Mouse (Mus musculus) cerebellum, adult 11-12 months (tissue): ENCODE data around the gene Col3a1.

Experiments
- DNase-seq: peaks from one replicate; pipeline ENCODE4 v3.0.0; 2022

Gene Col3a1

GRCm38 (mm10) chr1:45311388-45311787 lies at the start of gene Col3a1:
Gene Col3a1 (plus strand): TSS chr1:45311538.
- DNase-seq = no peak

GRCm38 (mm10) chr1:45269421-45269820 lies 41.9 kb upstream of the Col3a1 start:
- DNase-seq = no peak

DNA sequence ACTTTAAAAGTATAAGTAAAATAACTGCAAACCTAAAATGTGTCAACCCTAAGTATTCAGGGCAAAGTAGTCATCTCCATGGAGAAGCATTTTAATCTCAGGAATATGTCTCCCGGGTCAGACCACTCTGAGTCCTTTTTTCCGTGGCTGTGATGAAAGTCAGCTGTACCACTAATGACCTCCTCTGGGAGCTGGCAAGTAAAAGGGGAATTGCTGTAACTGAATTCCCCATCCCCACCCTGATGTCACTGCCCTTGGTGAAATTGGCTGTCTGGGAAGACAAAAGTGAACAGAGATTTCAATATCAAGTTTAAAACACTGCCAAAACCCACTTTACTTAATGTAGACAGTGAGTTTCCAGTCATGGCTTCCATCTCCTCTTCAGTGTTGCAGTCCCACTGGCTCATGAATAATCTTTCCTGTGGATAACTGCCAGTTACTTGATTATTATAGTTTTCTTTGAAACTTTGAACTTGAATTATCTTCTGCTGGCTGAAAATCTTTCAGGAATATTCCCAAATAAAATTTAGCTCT lies 35.3 kb upstream of the Col3a1 start:
- DNase-seq = no peak

- no peak for DNase-seq
Observed at GRCm38 (mm10) chr1:45287954-45288353, 23.4 kb upstream of the Col3a1 start.

DNA sequence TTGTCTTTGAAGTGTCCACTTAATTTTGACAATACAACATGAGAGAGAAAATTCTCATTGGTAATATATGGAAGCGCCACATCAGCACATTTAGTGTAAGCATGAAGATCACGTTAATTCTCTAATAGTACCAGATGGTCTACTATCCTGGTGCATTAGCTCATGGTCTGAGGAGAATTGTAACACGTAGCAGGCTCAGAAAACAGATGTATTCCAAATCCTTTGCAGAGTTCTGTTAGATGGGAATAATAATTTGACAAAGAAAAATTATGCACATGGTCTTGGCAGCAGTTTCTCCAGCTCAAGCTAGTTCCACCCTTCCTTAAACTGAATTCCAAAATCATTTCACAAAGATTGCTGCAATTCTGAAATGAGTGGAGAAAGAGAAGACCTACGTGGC lies 21.3 kb upstream of the Col3a1 start:
- no peak for DNase-seq

DNA sequence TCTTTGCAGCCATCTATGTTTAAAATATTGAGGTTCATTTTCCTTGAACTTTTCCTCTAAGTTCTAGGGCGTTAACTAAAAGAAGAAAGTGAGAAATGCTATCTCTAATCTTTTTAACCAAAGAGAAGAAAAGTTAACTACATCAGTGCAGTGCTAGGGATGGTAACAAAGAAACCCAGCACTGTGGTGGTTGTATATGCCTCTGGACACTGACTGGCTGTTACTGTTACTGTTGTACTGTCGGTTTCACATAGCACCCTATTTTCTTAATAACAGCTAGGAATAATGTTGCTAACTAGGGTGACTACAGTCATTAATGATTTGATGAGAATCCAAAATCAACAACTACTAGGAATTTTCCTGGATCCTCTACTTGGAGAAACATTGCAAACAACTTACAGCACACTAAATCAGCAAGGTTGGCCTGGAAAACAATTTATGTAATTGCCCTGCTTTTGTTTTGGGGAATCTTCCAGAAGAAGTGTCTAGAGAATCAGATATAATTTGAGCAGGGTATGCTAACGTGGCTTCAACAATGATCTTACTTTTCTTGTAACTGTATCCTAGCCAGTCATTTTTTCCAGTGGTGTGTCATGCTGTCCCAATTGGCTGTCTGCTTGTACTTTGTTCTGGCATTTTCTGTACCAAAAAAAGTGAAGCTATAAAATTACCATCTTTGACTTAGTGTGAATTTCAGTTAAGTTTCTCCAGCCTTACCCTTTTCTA lies 11.8 kb upstream of the Col3a1 start:
- no peak for DNase-seq

GRCm38 (mm10) chr1:45304273-45304672 lies 7.1 kb upstream of the Col3a1 start:
- DNase-seq = no peak

DNA sequence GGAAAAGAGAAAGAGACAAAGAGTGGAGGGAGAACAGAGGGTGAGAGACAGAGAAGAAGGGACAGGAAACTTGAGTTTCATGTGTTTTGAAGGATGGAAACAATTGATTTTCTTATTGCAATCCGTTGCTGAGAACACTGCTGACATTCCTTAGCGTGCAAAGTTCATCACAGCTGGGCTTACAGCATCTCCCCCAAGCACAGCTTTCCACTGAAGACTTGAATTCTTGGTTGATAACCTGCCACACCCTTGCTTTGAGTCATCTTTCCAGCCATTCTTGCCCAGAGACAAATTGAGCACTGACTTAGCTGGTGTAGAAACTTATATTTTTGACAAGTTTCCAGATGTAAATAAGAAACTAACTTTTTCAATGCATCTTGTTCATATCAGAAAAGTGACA lies 2.3 kb upstream of the Col3a1 start:
- DNase-seq = no peak

DNA sequence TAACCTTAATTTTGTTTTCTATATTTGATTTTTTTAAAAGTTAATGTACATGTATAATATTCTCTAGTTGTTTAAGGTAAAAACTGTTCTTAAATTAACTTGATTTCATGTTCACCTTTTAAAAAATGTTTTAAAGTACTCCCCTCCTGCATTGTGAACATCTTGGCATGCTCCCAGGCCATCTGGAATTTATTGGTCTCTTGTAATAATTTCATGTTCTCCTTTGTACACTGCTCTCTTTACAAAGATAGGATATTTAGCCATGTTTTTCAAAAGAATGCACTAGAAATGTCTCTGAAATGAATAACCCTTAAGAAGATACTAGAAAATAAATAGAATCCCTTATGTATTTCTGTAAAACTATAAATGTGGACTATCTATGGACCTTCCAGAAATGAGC lies 624 bp downstream of the Col3a1 start:
- DNase-seq = no peak

DNA sequence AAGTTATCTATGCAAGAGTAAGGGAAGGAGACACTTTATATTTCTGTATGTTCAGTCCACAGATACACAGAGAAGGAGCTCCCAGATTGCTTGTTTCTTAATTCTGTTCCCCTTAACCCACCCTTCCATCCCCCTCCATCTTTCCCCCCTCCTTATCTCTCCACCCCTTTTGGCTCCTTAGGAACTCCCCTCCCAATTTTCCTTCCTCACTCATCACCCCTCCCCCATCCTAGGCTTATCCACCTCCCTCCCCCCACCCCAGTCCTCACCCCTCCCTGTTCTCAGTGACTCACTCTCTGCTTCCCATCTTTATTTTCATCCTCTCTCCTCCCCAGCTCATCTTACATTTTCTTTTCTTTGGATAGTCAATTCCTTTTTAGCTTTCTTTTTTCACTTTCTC lies 1.5 kb downstream of the Col3a1 start:
- no peak for DNase-seq

DNA sequence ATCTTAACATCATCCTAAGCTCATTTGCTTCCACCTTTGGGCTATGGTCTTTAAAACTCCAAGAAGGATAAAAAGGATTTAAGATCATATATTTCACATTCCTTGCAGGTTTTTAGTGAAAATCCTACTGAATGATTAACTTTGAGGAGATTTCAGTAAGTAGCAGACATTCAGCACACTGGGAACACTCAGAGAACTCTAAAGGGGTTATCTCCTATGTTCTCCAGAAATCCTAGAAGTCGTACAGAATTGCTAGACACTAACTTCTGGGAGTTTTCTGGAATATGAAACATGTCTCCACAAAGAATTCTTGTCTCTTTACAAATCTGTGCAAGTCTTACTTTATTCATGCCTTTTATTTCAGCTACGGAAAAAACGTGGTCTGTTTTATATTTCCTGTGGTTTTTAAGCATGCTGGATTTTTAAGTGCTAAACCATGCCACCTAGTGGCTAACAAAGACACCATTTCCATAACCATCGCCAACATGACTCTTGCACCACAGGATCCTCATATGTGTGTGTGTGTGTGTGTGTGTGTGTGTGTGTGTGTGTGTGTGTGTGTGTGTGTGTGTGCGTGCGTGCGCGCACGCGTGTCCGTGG lies 2.5 kb downstream of the Col3a1 start:
- no peak for DNase-seq

DNA sequence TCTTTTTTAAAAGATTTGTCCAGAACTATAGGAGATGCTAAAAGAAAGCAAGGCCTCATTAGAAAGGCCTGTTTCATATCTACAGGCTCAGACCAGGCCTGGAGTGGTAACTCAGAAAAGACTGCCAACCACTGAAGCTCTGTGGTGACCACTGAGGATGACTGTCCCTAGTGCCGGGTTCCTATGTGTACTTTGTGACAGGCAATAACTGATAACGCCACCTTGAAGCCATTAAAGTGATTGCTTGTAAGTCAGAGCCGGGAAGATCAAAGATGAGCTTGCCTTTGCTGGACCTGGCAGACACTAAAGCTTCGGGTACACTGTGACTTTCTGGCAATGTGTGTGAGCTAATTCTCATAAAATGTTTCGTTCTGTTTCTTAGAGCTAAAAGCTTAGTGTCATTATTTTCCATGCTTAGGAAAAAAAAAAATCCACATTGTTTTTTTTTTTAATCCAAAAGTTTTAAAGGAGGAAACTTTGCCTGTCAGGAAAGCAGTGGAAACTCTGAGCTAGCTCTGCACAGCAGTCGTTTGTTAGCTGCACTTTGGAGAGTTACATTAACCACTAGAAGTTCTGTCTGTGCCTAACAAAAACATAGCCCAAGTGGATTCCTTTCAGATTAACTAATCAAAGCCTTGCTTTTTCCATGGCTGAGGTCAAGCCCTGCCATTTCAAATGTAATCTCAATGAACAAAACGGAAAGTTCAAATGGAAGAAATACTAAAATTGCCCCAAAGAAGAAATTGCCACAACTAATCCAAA lies 4.6 kb downstream of the Col3a1 start:
- no peak for DNase-seq

- DNase-seq = no peak
Observed at GRCm38 (mm10) chr1:45318241-45318640, 6.9 kb downstream of the Col3a1 start.

- DNase-seq = no peak
Observed at GRCm38 (mm10) chr1:45320861-45321260, 9.5 kb downstream of the Col3a1 start.

DNA sequence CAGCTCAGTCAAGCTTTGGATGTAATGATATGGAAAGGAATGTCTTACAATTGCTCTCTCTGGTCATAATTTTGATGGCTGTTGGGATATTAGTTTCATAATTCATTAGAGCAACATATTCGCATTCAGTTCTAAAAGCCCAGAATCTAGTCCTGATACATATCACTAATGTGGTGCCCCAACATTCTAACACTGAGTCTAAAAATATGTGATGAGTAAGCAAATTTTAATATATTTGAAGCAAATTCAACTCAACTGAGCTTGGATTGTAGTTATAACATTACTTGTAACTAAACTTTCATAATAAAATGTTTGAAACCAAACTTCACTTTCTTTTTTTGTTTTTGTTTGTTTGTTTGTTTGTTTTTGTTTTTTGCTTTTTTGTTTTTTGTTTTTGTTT lies 17.8 kb downstream of the Col3a1 start:
- no peak for DNase-seq

GRCm38 (mm10) chr1:45355944-45356343 lies 44.6 kb downstream of the Col3a1 start:
- no peak for DNase-seq

GRCm38 (mm10) chr1:45358020-45358419 lies 46.7 kb downstream of the Col3a1 start:
- no peak for DNase-seq

DNA sequence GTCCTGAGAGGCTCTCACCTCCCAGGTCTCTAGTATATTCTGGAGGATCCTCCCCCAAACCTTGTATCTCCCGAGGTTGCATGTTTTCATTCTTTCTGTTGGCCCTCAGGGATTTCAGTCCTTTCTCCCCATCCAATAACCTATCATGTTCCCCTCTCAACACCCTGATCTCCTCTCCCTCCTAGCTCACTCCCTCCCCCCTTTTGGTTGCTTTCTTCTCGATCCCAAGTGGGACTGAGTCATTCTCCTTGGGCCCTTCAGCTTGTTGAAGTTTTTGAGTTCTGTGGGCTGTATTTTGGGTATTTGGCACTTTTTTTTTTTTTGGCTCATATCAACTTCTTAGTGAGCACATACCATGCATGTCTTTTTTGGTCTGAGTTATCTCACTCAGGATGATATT lies 47.8 kb downstream of the Col3a1 start:
- no peak for DNase-seq

DNA sequence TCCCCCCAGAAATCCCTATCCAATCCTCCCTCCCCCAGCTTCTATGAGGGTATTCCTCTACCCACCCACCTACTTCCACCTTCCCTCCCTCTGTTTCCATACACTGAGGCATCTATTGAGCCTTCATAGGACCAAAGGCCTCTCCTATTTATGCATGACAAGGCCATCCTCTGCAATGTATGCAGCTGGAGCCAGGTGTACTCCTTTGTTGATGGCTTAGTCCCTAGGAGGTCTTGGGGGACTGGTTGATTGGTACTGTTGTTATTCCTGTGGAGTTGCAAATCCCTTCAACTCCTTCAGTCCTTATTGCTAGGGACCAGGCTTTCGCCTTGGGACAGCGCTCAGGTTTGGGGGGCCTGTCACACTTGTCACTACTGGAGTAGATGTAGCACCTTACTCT lies 48.3 kb downstream of the Col3a1 start:
- no peak for DNase-seq

DNA sequence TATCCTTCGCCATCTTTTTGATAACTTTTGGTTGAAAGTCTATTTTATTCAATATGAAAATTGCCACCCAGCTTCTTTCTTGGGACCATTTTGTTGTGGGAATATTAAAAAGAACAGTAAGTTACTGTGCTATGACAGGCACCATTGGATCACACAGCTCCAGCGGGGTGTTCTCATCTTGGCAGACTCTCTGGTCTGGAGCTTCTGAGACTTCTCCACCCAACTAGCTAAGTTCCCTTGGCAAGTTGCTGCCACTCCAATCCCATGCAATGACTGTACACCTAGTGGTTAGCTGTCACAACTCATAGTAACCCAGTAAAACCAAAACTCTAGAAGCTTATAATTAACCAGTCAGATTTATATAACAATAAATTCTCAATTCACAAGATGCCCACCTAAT lies 51.9 kb downstream of the Col3a1 start:
- DNase-seq = no peak

DNA sequence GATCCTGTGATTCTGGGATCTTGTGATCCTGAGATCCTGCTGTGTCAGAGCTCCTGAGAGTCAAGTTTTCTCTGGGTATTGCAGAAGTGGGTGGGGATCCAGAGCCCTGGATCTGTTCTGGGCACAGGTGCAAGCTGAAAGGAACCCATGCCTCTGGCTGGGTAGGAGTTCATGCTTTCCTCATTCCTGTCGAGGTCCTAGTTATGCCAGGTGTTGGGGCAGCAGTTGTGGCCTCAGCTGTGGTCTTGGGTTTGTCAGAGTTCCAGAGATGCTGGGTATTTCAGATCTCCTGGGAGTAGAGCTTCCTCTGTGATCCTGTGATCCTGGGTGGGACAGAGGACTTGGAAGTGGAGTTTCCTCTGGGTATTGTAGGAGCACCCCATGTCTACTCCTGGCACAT lies 54.1 kb downstream of the Col3a1 start:
- DNase-seq = no peak

GRCm38 (mm10) chr1:45379992-45380690 lies 68.8 kb downstream of the Col3a1 start:
- DNase-seq = no peak

GRCm38 (mm10) chr1:45381866-45382265 lies 70.5 kb downstream of the Col3a1 start:
- no peak for DNase-seq
